Mouse (Mus musculus) ES-Bruce4 (cell line): ENCODE measurements around the gene Fam166b.

Experiments
- CTCF ChIP-seq: IDR thresholded peaks from one replicate; pipeline ENCODE4 v1.8.1; 2011; ENCODE audit warnings: low read depth, low read length
- EP300 ChIP-seq: IDR thresholded peaks from 2 replicates; pipeline ENCODE4 v1.6.1; 2011; ENCODE audit warnings: low read depth, low read length; ENCODE audit not compliant: insufficient read depth

DNA sequence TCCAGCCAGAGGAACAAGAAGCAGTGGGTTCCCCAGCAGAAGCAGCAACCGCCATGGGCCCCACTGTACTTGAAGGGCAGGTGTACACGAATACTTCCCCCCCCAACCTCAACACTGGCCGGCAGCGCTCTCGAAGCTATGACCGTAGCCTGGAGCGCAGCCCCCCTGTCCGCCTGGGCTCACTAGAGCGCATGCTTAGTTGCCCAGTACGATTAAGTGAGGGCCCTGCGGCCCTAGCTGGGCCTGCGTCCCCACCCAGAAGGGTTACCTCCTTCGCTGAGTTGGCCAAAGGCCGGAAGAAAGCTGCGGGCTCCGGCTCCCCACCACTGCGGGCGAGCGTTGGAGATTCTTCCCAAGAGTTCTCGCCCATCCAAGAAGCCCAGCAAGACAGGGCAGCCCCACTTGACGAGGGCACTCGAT, 12.9 kb downstream of the Fam166b start:
- no peak for TF ChIP-seq CTCF
- no peak for TF ChIP-seq EP300
